Mouse (Mus musculus) neutrophil, adult 59 days (primary cell): Measurements from ENCODE around the gene Gm36864. TPM values are rescaled to one million over a fixed set of nuclear protein-coding genes. Genes with fewer than 3 reads are reported as not detected.

ENCODE experiments used
- total RNA-seq, 2 experiments: library from RNA; stranded (reverse); gene quantifications; 1 replicate in 1 of 2; 2 replicates in 1 of 2; pipeline ENCODE4 v1.2.4; 2023

Gm36864 gene
- total RNA-seq: not detected

GRCm38 (mm10) chr7:44235909-44236308, at the start of gene Gm36864:
Gene Gm36864 (plus strand): TSS chr7:44236177.

GRCm38 (mm10) chr7:44187936-44188335, 48.0 kb upstream of the Gm36864 start, which contains the start of gene Klk1b24:
Gene Klk1b24 (plus strand): TSS chr7:44188236.

GRCm38 (mm10) chr7:44197891-44198290, 38.1 kb upstream of the Gm36864 start, which contains the start of gene Klk1b3:
Gene Klk1b3 (plus strand): TSS chr7:44198191.

GRCm38 (mm10) chr7:44207135-44207534, 28.8 kb upstream of the Gm36864 start, which contains the start of gene Klk1b4:
Gene Klk1b4 (plus strand): TSS chr7:44207435.

GRCm38 (mm10) chr7:44215645-44216044, 20.3 kb upstream of the Gm36864 start, which contains the start of gene Klk1b5:
Gene Klk1b5 (plus strand): TSS chr7:44215945.

GRCm38 (mm10) chr7:44225076-44225475, 10.9 kb upstream of the Gm36864 start, which contains the start of gene Klk1:
Gene Klk1 (plus strand): TSS chr7:44225360.

GRCm38 (mm10) chr7:44246055-44246983, 10.3 kb downstream of the Gm36864 start, which contains the start of the genes 1700028J19Rik and 2410002F23Rik:
Gene 1700028J19Rik (minus strand): TSS chr7:44246695.
Gene 2410002F23Rik (plus strand): TSS chr7:44246722.

GRCm38 (mm10) chr7:44257278-44257677, 21.3 kb downstream of the Gm36864 start, which contains the start of gene Acp4:
Gene Acp4 (minus strand): TSS chr7:44257378.

GRCm38 (mm10) chr7:44261147-44261546, 25.2 kb downstream of the Gm36864 start, which contains the start of gene Gm15517:
Gene Gm15517 (plus strand): TSS chr7:44261447.

Other genes starting within 250 kb of the Gm36864 start
- gene Klk1b11, start 240.3 kb upstream of the Gm36864 start, total RNA-seq: not detected
- not detected for gene Klk1b26, start 224.0 kb upstream of the Gm36864 start, total RNA-seq
- not detected for gene Klk1b27, start 183.9 kb upstream of the Gm36864 start, total RNA-seq
- gene Klk1b21, start 133.8 kb upstream of the Gm36864 start, total RNA-seq: not detected
- gene Klk1b22, start 123.5 kb upstream of the Gm36864 start, total RNA-seq: not detected
- gene Klk1b16, start 99.4 kb upstream of the Gm36864 start, total RNA-seq: not detected
- gene Klk1b24, start 47.9 kb upstream of the Gm36864 start, total RNA-seq: not detected
- not detected for gene Klk1b3, start 38.0 kb upstream of the Gm36864 start, total RNA-seq
- gene Klk1b4, start 28.7 kb upstream of the Gm36864 start, total RNA-seq: not detected
- gene Klk1b5, start 20.2 kb upstream of the Gm36864 start, total RNA-seq: not detected
- gene Klk1, start 10.8 kb upstream of the Gm36864 start, total RNA-seq: not detected
- 1 to 10 TPM in 1 of 2 experiments, under 1 TPM in 1; 0.49 to 1.6 TPM for gene 1700028J19Rik, start 10.5 kb downstream of the Gm36864 start, total RNA-seq
- 10 to 100 TPM; 27.8 to 34.7 TPM for gene 2410002F23Rik, start 10.5 kb downstream of the Gm36864 start, total RNA-seq
- not detected for gene Acp4, start 21.2 kb downstream of the Gm36864 start, total RNA-seq
- gene Gm15517, start 25.3 kb downstream of the Gm36864 start, total RNA-seq: not detected
- 1 to 10 TPM in 1 of 2 experiments, under 1 TPM in 1; 0.42 to 1.1 TPM for gene Clec11a, start 70.7 kb downstream of the Gm36864 start, total RNA-seq
- under 1 TPM; 0.40 to 0.57 TPM for gene Shank1, start 74.1 kb downstream of the Gm36864 start, total RNA-seq
- gene Syt3, start 147.9 kb downstream of the Gm36864 start, total RNA-seq: under 1 TPM in 1 of 2 experiments, not detected in 1; 0.36 TPM
- gene 1700008O03Rik, start 149.6 kb downstream of the Gm36864 start, total RNA-seq: under 1 TPM in 1 of 2 experiments, not detected in 1; 0.16 TPM
- gene Lrrc4b, start 192.8 kb downstream of the Gm36864 start, total RNA-seq: not detected
- gene Aspdh, start 229.2 kb downstream of the Gm36864 start, total RNA-seq: not detected
- gene Josd2, start 231.8 kb downstream of the Gm36864 start, total RNA-seq: 10 to 100 TPM; 29.3 to 40.6 TPM